Mouse (Mus musculus) megakaryocyte, embryonic 14.5 days (primary cell): ENCODE measurements around the gene Stom.

Experiments
- FLI1 ChIP-seq: IDR thresholded peaks from 2 replicates; pipeline ENCODE4 v1.6.1; 2012; ENCODE audit warnings: low read length, inconsistent platforms, mixed read lengths
- GATA1 ChIP-seq: IDR thresholded peaks from 3 replicates; pipeline ENCODE4 v1.6.1; 2012; ENCODE audit warnings: mixed read lengths, low read length, inconsistent platforms, borderline replicate concordance

DNA sequence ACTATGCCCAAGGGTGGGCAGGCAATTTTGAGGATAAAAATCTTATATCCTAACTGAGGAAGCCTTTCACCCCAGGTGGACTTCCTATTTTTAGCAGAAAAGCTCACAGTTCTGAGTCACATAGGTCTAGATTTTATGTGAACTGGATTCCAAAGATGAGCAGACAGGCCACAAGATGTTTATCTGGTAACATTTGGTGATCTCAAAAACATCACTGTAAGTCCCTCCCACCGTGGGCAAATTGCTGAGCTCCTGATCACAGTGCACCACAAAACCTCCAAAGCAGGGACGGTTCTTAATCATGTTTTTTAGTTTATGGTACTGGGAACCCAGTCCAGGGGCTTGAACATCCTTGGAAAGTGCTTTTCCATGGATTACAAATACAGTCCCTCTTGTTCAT is 7.7 kb downstream of the Stom start:
- TF ChIP-seq GATA1 (no peak), FLI1 (no peak)
